Mouse (Mus musculus) stomach, postnatal 0 days (tissue): ENCODE results near the gene Slc11a1.

ENCODE experiments used
- CTCF ChIP-seq: IDR thresholded peaks from 2 replicates; pipeline ENCODE4 v1.5.1; 2016; ENCODE audit warnings: antibody characterized with exemption, low read depth, mild to moderate bottlenecking, moderate library complexity
- EP300 ChIP-seq: optimal IDR thresholded peaks from 2 replicates; pipeline ENCODE3; 2016; ENCODE audit warnings: antibody characterized with exemption

- TF ChIP-seq CTCF (no peak), EP300 (no peak)
These were observed at the start of gene Slc11a1 for GRCm38 (mm10) chr1:74374980-74375379.
